Mouse (Mus musculus): ENCODE data around the gene Nsdhl. TPM values are rescaled to one million over a fixed set of nuclear protein-coding genes. Genes with fewer than 3 reads are reported as not detected.

The Nsdhl gene
- polyA plus RNA-seq (2011; ENCODE audit: insufficient read depth, insufficient read length, low read depth, missing spikeins), result 44.2 and 45.5 TPM in 2 replicates

DNA sequence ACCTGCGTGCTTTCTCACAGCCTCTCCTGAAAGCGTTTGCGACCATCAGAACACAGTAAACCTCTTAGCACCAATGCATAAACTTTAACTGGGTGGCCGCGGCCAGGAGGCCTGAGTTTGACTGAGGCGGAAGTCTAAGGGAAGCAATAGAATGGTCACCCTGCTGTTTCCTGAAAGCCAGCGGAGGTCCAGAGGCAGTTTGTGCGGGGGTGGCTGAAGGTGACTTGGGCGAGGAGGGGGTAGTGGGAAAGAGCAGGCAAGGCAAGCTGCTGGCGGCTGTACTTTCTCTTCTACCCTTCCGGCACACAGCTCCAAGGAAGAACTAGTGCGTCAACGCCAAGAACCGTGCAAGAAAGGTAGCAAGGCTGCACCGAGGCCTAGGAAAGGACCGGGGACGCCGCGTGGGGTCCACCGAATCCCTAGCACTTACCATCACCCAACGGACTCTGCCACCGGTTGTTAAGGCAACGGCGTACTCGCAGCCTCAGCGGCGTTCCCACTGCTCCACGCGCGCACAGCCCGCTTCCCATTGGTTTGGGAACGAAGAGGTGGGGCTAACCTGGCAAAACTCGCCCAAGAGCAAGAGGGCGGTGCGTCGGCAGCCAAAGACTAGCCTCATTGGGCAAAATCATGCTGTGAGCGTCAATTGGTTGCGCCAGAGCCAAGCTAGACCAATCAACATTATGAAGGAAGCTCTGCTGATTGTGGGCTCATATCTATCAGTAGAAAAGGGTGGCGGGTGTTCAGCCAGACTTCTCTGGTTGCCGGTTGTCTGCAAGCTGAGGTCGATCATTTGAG, at the start of gene Nsdhl, which contains the start of gene Cetn2:
Nsdhl (plus strand) TSS at position 674 of the 798 bp plus-strand sequence.
Cetn2 (minus strand) TSS at position 528 of the 798 bp plus-strand sequence.
- no peak for TF ChIP-seq EP300 (IDR thresholded peaks at IDR 0.05; ENCODE audit: insufficient read depth, low read depth, low read length)
- no peak for TF ChIP-seq POLR2A (IDR thresholded peaks at IDR 0.05; ENCODE audit: insufficient read depth, low read length)
- no peak for TF ChIP-seq CTCF (IDR thresholded peaks at IDR 0.05; ENCODE audit: low read depth, low read length)
- peak within 1 kb of the TSS; percentile 70 for H3K9ac ChIP-seq (ENCODE audit: low read depth, poor library complexity, severe bottlenecking)
- H3K27ac ChIP-seq (ENCODE audit: insufficient read depth, low read length), result no peak within 1 kb of the TSS

GRCm38 (mm10) chrX:72895388-72896054, 22.8 kb upstream of the Nsdhl start:
- no peaks in the 10 kb centered on the region for H3K36me3 ChIP-seq (ENCODE audit: control insufficient read depth, insufficient read depth, low read length, poor library complexity, severe bottlenecking)
- no peak overlapping the region for H3K9ac ChIP-seq (ENCODE audit: low read depth, poor library complexity, severe bottlenecking)
- H3K27me3 ChIP-seq (ENCODE audit: control insufficient read depth, insufficient read depth, low read length, poor library complexity, severe bottlenecking), result no peaks in the 10 kb centered on the region
- no peak overlapping the region for H3K4me3 ChIP-seq (ENCODE audit: low read depth, low read length)
- H3K4me1 ChIP-seq (ENCODE audit: control insufficient read depth, insufficient read depth, low read length), result no peaks in the 10 kb centered on the region
- no peak overlapping the region for H3K27ac ChIP-seq (ENCODE audit: insufficient read depth, low read length)
- H3K9me3 ChIP-seq (replicated peaks; ENCODE audit: control insufficient read depth, insufficient read depth, low read length, poor library complexity, severe bottlenecking), result no peaks in the 10 kb centered on the region
- TF ChIP-seq POLR2A (IDR thresholded peaks at IDR 0.05; ENCODE audit: insufficient read depth, low read length) (no peak), EP300 (IDR thresholded peaks at IDR 0.05; ENCODE audit: insufficient read depth, low read depth, low read length) (no peak), CTCF (IDR thresholded peaks at IDR 0.05; ENCODE audit: low read depth, low read length) (no peak)

More for the DNA sequence above, at the start of gene Nsdhl, which contains the start of gene Cetn2:
- H3K9me3 ChIP-seq (replicated peaks; ENCODE audit: control insufficient read depth, insufficient read depth, low read length, poor library complexity, severe bottlenecking), result no peaks in the 10 kb centered on the region
- H3K4me1 ChIP-seq (ENCODE audit: control insufficient read depth, insufficient read depth, low read length), result no peaks in the 10 kb centered on the region
- no peaks in the 10 kb centered on the region for H3K36me3 ChIP-seq (ENCODE audit: control insufficient read depth, insufficient read depth, low read length, poor library complexity, severe bottlenecking)
- H3K27me3 ChIP-seq (ENCODE audit: control insufficient read depth, insufficient read depth, low read length, poor library complexity, severe bottlenecking), result no peaks in the 10 kb centered on the region
- peak within 1 kb of the TSS; percentile 91 for H3K4me3 ChIP-seq (ENCODE audit: low read depth, low read length)

DNA sequence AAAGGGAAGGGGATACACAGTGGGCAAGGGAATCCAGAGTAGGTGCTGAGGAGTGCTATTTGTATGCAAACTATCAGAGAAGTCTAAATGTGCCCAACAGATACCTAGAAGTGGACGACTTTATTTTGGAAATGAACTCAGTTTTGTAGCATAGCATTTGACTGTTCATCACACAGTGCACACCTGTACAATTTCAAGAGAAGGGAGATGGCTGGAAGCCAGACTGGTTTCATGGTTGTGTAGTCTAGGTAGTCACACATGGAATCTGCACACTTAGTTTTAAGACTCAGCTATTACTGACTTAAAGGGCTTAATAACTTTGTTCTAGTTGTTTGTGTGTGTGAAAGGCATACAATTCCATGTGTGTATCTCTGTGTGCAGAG, 22.3 kb upstream of the Nsdhl start:
- Histone ChIP-seq H3K27ac (ENCODE audit: insufficient read depth, low read length) (no peak overlapping the region), H3K4me1 (ENCODE audit: control insufficient read depth, insufficient read depth, low read length) (no peaks in the 10 kb centered on the region), H3K27me3 (ENCODE audit: control insufficient read depth, insufficient read depth, low read length, poor library complexity, severe bottlenecking) (no peaks in the 10 kb centered on the region), H3K9me3 (replicated peaks; ENCODE audit: control insufficient read depth, insufficient read depth, low read length, poor library complexity, severe bottlenecking) (no peaks in the 10 kb centered on the region), H3K4me3 (ENCODE audit: low read depth, low read length) (no peak overlapping the region), H3K36me3 (ENCODE audit: control insufficient read depth, insufficient read depth, low read length, poor library complexity, severe bottlenecking) (no peaks in the 10 kb centered on the region), H3K9ac (ENCODE audit: low read depth, poor library complexity, severe bottlenecking) (no peak overlapping the region)
- TF ChIP-seq CTCF (IDR thresholded peaks at IDR 0.05; ENCODE audit: low read depth, low read length) (no peak), EP300 (IDR thresholded peaks at IDR 0.05; ENCODE audit: insufficient read depth, low read depth, low read length) (no peak), POLR2A (IDR thresholded peaks at IDR 0.05; ENCODE audit: insufficient read depth, low read length) (no peak)

- Histone ChIP-seq H3K4me3 (ENCODE audit: low read depth, low read length) (no peak overlapping the region), H3K9me3 (replicated peaks; ENCODE audit: control insufficient read depth, insufficient read depth, low read length, poor library complexity, severe bottlenecking) (no peaks in the 10 kb centered on the region), H3K36me3 (ENCODE audit: control insufficient read depth, insufficient read depth, low read length, poor library complexity, severe bottlenecking) (no peaks in the 10 kb centered on the region), H3K27ac (ENCODE audit: insufficient read depth, low read length) (no peak overlapping the region), H3K4me1 (ENCODE audit: control insufficient read depth, insufficient read depth, low read length) (no peaks in the 10 kb centered on the region), H3K27me3 (ENCODE audit: control insufficient read depth, insufficient read depth, low read length, poor library complexity, severe bottlenecking) (no peaks in the 10 kb centered on the region), H3K9ac (ENCODE audit: low read depth, poor library complexity, severe bottlenecking) (no peak overlapping the region)
- TF ChIP-seq POLR2A (IDR thresholded peaks at IDR 0.05; ENCODE audit: insufficient read depth, low read length) (no peak), CTCF (IDR thresholded peaks at IDR 0.05; ENCODE audit: low read depth, low read length) (no peak), EP300 (IDR thresholded peaks at IDR 0.05; ENCODE audit: insufficient read depth, low read depth, low read length) (no peak)
These were observed 15.8 kb upstream of the Nsdhl start for GRCm38 (mm10) chrX:72902530-72902929.

DNA sequence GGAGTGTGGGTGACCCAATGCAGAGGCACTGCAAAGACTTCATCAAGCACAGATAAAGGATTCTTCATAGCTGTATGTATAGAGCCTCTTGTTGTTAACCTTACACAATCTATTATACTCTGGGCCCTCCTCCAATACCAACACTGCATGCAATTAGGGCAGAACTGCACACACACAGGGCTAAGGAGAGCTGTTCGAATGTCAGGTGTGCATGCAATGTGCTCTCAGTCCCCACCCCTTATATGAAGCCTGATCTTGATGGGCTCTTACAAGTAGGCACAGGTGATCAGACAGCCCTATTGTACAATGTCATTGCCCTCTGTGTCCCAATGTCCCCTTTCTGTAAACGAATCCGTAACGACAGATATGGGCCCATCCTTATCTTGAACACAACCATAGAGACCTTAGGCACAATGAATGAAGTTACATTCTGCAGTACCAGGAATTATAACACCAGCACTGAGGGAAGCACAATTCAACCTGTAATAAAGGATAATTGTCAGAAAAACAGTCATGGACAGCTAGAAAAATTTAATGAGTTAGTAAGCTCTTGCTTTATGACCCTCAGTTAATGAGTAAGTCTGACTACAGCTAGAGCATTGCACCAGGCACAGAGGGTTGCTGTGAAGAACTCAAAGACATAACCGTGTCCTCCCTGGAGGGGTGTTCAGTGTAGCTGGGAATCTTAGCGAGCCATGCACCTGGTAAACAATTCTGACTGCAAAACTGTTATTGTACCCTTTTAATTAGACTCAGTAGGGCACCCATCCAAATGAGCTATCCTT, 10.5 kb upstream of the Nsdhl start:
- Histone ChIP-seq H3K36me3 (ENCODE audit: control insufficient read depth, insufficient read depth, low read length, poor library complexity, severe bottlenecking) (no peaks in the 10 kb centered on the region), H3K27ac (ENCODE audit: insufficient read depth, low read length) (no peak overlapping the region), H3K9me3 (replicated peaks; ENCODE audit: control insufficient read depth, insufficient read depth, low read length, poor library complexity, severe bottlenecking) (no peaks in the 10 kb centered on the region), H3K27me3 (ENCODE audit: control insufficient read depth, insufficient read depth, low read length, poor library complexity, severe bottlenecking) (no peaks in the 10 kb centered on the region), H3K9ac (ENCODE audit: low read depth, poor library complexity, severe bottlenecking) (no peak overlapping the region), H3K4me3 (ENCODE audit: low read depth, low read length) (no peak overlapping the region), H3K4me1 (ENCODE audit: control insufficient read depth, insufficient read depth, low read length) (no peaks in the 10 kb centered on the region)
- no peak for TF ChIP-seq CTCF (IDR thresholded peaks at IDR 0.05; ENCODE audit: low read depth, low read length)
- no peak for TF ChIP-seq EP300 (IDR thresholded peaks at IDR 0.05; ENCODE audit: insufficient read depth, low read depth, low read length)
- TF ChIP-seq POLR2A (IDR thresholded peaks at IDR 0.05; ENCODE audit: insufficient read depth, low read length), result no peak
